Mouse (Mus musculus): ENCODE measurements around the gene 1190005I06Rik. TPM values are rescaled to one million over a fixed set of nuclear protein-coding genes. Genes with fewer than 3 reads are reported as not detected.

The 1190005I06Rik gene
- polyA plus RNA-seq, 1 experiment from 2014 or later, result 1.3 TPM

GRCm38 (mm10) chr8:120560535-120560934 lies 86.9 kb downstream of the 1190005I06Rik start:
- no peak overlapping the region for H3K4me3 ChIP-seq
- H3K27ac ChIP-seq, result no peak overlapping the region
- H3K4me2 ChIP-seq, result no peak overlapping the region
- no peak overlapping the region for H3K9ac ChIP-seq
- no peak for ATAC-seq
- H3K36me3 ChIP-seq, result peaks cover 99% of the 10 kb centered on the region
- H3K9me3 ChIP-seq (replicated peaks), result no peaks in the 10 kb centered on the region
- H3K4me1 ChIP-seq, result peaks cover 98% of the 10 kb centered on the region
- H3K27me3 ChIP-seq (replicated peaks), result no peaks in the 10 kb centered on the region
- 82% methylated on average over 5 of the region's 5 CpGs for WGBS (ENCODE audit: insufficient replicate concordance)

DNA sequence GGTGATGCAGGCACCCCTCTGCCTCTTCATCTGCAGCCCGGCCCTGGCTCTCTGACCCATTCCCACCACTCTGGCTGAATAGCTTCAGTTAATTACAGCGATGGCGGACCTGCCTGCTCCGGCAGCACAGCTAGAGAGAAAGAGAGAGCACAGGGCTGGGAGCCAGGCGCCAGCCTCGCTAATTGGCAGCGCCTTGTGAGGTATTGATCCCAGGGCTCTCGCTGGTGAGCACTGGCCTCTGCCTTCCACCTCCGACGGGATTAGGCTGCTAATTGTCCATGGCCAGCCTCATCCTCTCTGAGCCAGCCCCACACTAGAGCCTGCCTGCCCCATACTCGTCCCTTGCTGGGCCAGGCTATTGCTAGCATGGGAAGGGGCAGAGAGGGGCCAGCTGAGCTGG lies 87.8 kb downstream of the 1190005I06Rik start:
- 77% methylated on average over 11 of the region's 11 CpGs for WGBS (ENCODE audit: insufficient replicate concordance)
- H3K36me3 ChIP-seq, result peaks cover 100% of the 10 kb centered on the region
- H3K27me3 ChIP-seq (replicated peaks), result no peaks in the 10 kb centered on the region
- H3K9me3 ChIP-seq (replicated peaks), result no peaks in the 10 kb centered on the region
- no peak overlapping the region for H3K27ac ChIP-seq
- peaks cover 99% of the 10 kb centered on the region for H3K4me1 ChIP-seq
- no peak overlapping the region for H3K4me2 ChIP-seq
- ATAC-seq, result no peak
- no peak overlapping the region for H3K4me3 ChIP-seq
- H3K9ac ChIP-seq, result no peak overlapping the region

Other genes starting within 250 kb of the 1190005I06Rik start
- 77.5 and 81.2 TPM in 2 replicates for gene Gins2, start 58.3 kb downstream of the 1190005I06Rik start, polyA plus RNA-seq (2016; fragmentation: Nextera tagmentation; extraction: Ambion mirVana)
- gene Gm27021, start 20.4 kb upstream of the 1190005I06Rik start, polyA plus RNA-seq (2016; fragmentation: Nextera tagmentation; extraction: Ambion mirVana), result 0.69 and 0.79 TPM in 2 replicates
- gene Cox4i1, start 20.6 kb upstream of the 1190005I06Rik start, polyA plus RNA-seq (2016; fragmentation: Nextera tagmentation; extraction: Ambion mirVana), result 769 and 831 TPM in 2 replicates
- gene Emc8, start 20.9 kb upstream of the 1190005I06Rik start, polyA plus RNA-seq (2016; fragmentation: Nextera tagmentation; extraction: Ambion mirVana), result 171 and 180 TPM in 2 replicates
- gene Irf8, start 88.7 kb upstream of the 1190005I06Rik start, polyA plus RNA-seq (2016; fragmentation: Nextera tagmentation; extraction: Ambion mirVana), result 10.6 TPM in 2 replicates